Mouse (Mus musculus): ENCODE data around the gene Lrrc20. TPM values are rescaled to one million over a fixed set of nuclear protein-coding genes. Genes with fewer than 3 reads are reported as not detected.

Gene Lrrc20
- polyA plus RNA-seq, 1 experiment from 2014 or later, result 12.0 TPM

DNA sequence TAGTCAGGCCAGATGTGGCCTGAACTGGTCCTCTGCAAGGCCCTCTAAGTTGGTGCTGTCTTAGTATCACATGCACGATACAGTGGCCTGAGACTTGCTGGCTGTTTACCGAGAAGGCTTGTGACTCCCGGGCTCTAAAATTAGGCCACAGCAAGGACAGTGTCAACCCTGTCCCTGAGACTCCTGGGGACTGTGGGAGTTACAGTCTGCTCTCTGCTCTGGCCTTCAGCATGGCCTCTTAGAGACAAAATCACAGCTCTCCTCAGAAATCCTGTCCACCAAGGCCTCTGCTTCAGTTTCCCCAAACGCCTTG lies 152.3 kb downstream of the Lrrc20 start:
- H3K9ac ChIP-seq (ENCODE audit: low read depth, low read length), result no peak overlapping the region
- H3K27me3 ChIP-seq (replicated peaks; ENCODE audit: control insufficient read depth, insufficient read depth, low read length), result peaks cover 22% of the 10 kb centered on the region
- peaks cover 7% of the 10 kb centered on the region; the same call in 1 of the 2 replicates for H3K4me1 ChIP-seq (replicated peaks; ENCODE audit: control insufficient read depth, insufficient read depth, low read length)
- H3K27ac ChIP-seq (ENCODE audit: low read depth, low read length), result no peak overlapping the region
- DNase-seq (ENCODE audit: low spot score), result no peak
- no peak overlapping the region for H3K4me2 ChIP-seq
- no peaks in the 10 kb centered on the region for H3K9me3 ChIP-seq (ENCODE audit: control insufficient read depth, low read length)
- ATAC-seq (replicated peaks; ENCODE audit: low FRiP score), result no peak
- 76% methylated on average over 4 of the region's 4 CpGs for WGBS
- H3K4me3 ChIP-seq (ENCODE audit: low read depth, low read length), result no peak overlapping the region
- no peaks in the 10 kb centered on the region for H3K36me3 ChIP-seq (ENCODE audit: control insufficient read depth, insufficient read depth, low read length)

Other genes starting within 250 kb of the Lrrc20 start
- gene Adamts14, start 202.4 kb upstream of the Lrrc20 start, polyA plus RNA-seq (2014; fragmentation: Nextera tagmentation; extraction: Ambion mirVana), result 0.48 and 0.92 TPM in 2 replicates
- gene Prf1, start 178.0 kb upstream of the Lrrc20 start, polyA plus RNA-seq (2014; fragmentation: Nextera tagmentation; extraction: Ambion mirVana), result 0.06 and 0.19 TPM in 2 replicates
- 17.0 and 18.4 TPM in 2 replicates for gene Pald1, start 92.3 kb upstream of the Lrrc20 start, polyA plus RNA-seq (2014; fragmentation: Nextera tagmentation; extraction: Ambion mirVana)
- gene Nodal, start 57.8 kb upstream of the Lrrc20 start, polyA plus RNA-seq (2014; fragmentation: Nextera tagmentation; extraction: Ambion mirVana), result 0.84 and 0.86 TPM in 2 replicates
- 27.1 and 33.3 TPM in 2 replicates for gene Eif4ebp2, start 23.1 kb upstream of the Lrrc20 start, polyA plus RNA-seq (2014; fragmentation: Nextera tagmentation; extraction: Ambion mirVana)
- gene Npffr1, start 119.7 kb downstream of the Lrrc20 start, polyA plus RNA-seq (2014; fragmentation: Nextera tagmentation; extraction: Ambion mirVana), result 0.10 TPM in 1 of 2 replicates, not detected in the other
- 218 and 237 TPM in 2 replicates for gene Ppa1, start 172.8 kb downstream of the Lrrc20 start, polyA plus RNA-seq (2014; fragmentation: Nextera tagmentation; extraction: Ambion mirVana)
- 166 and 177 TPM in 2 replicates for gene Sar1a, start 204.5 kb downstream of the Lrrc20 start, polyA plus RNA-seq (2014; fragmentation: Nextera tagmentation; extraction: Ambion mirVana)
- gene Tysnd1, start 219.7 kb downstream of the Lrrc20 start, polyA plus RNA-seq (2014; fragmentation: Nextera tagmentation; extraction: Ambion mirVana), result 39.0 and 47.4 TPM in 2 replicates
- gene Aifm2, start 239.5 kb downstream of the Lrrc20 start, polyA plus RNA-seq (2014; fragmentation: Nextera tagmentation; extraction: Ambion mirVana), result 9.1 and 9.3 TPM in 2 replicates